Mouse (Mus musculus): ENCODE data around the gene F5. TPM values are rescaled to one million over a fixed set of nuclear protein-coding genes. Genes with fewer than 3 reads are reported as not detected.
"Not testable (repeated sequence)": the region's sequence is repeated elsewhere in the genome, so short reads cannot be mapped to it uniquely, and the experiment has no call there.

The F5 gene
- polyA plus RNA-seq, 1 experiment from 2014 or later, result 0.43 TPM

GRCm38 (mm10) chr1:164231937-164232570, 80.4 kb downstream of the F5 start:
- H3K4me2 ChIP-seq (ENCODE audit: low read depth, low read length, severe bottlenecking); ATAC-seq (replicated peaks; ENCODE audit: low FRiP score); H3K27ac ChIP-seq (ENCODE audit: low read depth, low read length); H3K36me3 ChIP-seq (ENCODE audit: control insufficient read depth, insufficient read depth, low read length); H3K4me1 ChIP-seq (replicated peaks; ENCODE audit: control insufficient read depth, insufficient read depth, low read length); H3K27me3 ChIP-seq (ENCODE audit: control insufficient read depth, insufficient read depth, low read length); DNase-seq (ENCODE audit: low spot score); H3K4me3 ChIP-seq (ENCODE audit: low read depth, low read length); H3K9ac ChIP-seq (ENCODE audit: low read length); H3K9me3 ChIP-seq (ENCODE audit: control insufficient read depth, low read length): not testable (repeated sequence)
- WGBS, result 90% methylated on average over 2 of the region's 4 CpGs

DNA sequence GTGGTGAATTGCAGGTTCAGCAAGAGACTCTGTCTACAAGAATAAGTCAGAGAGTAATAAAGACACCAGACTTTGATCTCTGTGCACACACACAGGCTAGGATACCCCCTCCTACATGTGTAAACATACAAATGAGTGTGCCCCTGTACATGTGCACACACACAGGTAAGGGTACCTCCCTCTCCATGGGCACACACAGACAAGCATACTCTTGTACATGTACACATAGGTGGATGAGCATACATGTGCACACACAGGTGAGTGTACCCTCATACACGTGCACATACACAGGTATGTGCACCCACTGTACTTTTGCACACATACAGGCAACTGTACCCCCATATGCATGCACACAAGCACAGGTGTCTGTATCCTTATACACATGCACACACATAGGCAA, 81.8 kb downstream of the F5 start:
- Histone ChIP-seq H3K4me1 (replicated peaks; ENCODE audit: control insufficient read depth, insufficient read depth, low read length) (no peaks in the 10 kb centered on the region), H3K27me3 (ENCODE audit: control insufficient read depth, insufficient read depth, low read length) (no peaks in the 10 kb centered on the region), H3K4me3 (ENCODE audit: low read depth, low read length) (no peak overlapping the region), H3K27ac (ENCODE audit: low read depth, low read length) (no peak overlapping the region), H3K36me3 (ENCODE audit: control insufficient read depth, insufficient read depth, low read length) (no peaks in the 10 kb centered on the region), H3K4me2 (ENCODE audit: low read depth, low read length, severe bottlenecking) (no peak overlapping the region), H3K9ac (ENCODE audit: low read length) (no peak overlapping the region), H3K9me3 (ENCODE audit: control insufficient read depth, low read length) (no peaks in the 10 kb centered on the region)
- WGBS, result 71% methylated on average over 1 of the region's 1 CpGs
- no peak for ATAC-seq (replicated peaks; ENCODE audit: low FRiP score)
- DNase-seq (ENCODE audit: low spot score), result no peak

GRCm38 (mm10) chr1:164235078-164235477, 83.4 kb downstream of the F5 start:
- 65% methylated on average over 7 of the region's 7 CpGs for WGBS

DNA sequence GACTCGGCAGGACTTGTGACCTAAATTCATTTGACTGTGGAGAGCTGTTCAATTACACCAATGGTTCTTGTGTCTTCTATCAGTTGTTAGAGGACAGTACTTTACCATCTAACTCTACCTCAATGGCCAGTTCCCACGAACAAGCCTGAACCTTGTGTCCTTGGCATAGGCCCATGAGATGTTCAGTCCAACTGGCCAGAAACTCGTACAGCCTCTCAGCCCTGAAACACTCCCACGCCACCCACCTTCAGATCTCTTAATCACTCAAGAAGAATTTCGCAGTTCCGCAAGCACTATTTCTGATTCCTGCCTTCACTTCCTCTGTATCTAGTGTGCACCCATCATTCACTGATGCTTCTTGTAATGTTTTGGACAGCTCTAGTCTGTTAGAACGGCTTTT, 84.4 kb downstream of the F5 start:
- no peaks in the 10 kb centered on the region for H3K9me3 ChIP-seq (ENCODE audit: control insufficient read depth, low read length)
- ATAC-seq (replicated peaks; ENCODE audit: low FRiP score) (no peak), DNase-seq (ENCODE audit: low spot score) (no peak)
- H3K4me3 ChIP-seq (ENCODE audit: low read depth, low read length), result no peak overlapping the region
- H3K4me2 ChIP-seq (ENCODE audit: low read depth, low read length, severe bottlenecking), result no peak overlapping the region
- no peak overlapping the region for H3K27ac ChIP-seq (ENCODE audit: low read depth, low read length)
- H3K9ac ChIP-seq (ENCODE audit: low read length), result no peak overlapping the region
- H3K36me3 ChIP-seq (ENCODE audit: control insufficient read depth, insufficient read depth, low read length), result no peaks in the 10 kb centered on the region
- 71% methylated on average over 7 of the region's 7 CpGs for WGBS
- no peaks in the 10 kb centered on the region for H3K4me1 ChIP-seq (replicated peaks; ENCODE audit: control insufficient read depth, insufficient read depth, low read length)
- no peaks in the 10 kb centered on the region for H3K27me3 ChIP-seq (ENCODE audit: control insufficient read depth, insufficient read depth, low read length)

More at GRCm38 (mm10) chr1:164235078-164235477, 83.4 kb downstream of the F5 start:
- no peak overlapping the region for H3K4me3 ChIP-seq (ENCODE audit: low read depth, low read length)
- no peak overlapping the region for H3K9ac ChIP-seq (ENCODE audit: low read length)
- no peaks in the 10 kb centered on the region for H3K9me3 ChIP-seq (ENCODE audit: control insufficient read depth, low read length)
- ATAC-seq (replicated peaks; ENCODE audit: low FRiP score), result no peak
- H3K36me3 ChIP-seq (ENCODE audit: control insufficient read depth, insufficient read depth, low read length), result no peaks in the 10 kb centered on the region
- no peak for DNase-seq (ENCODE audit: low spot score)
- H3K4me2 ChIP-seq (ENCODE audit: low read depth, low read length, severe bottlenecking), result no peak overlapping the region
- no peak overlapping the region for H3K27ac ChIP-seq (ENCODE audit: low read depth, low read length)
- no peaks in the 10 kb centered on the region for H3K27me3 ChIP-seq (ENCODE audit: control insufficient read depth, insufficient read depth, low read length)
- H3K4me1 ChIP-seq (replicated peaks; ENCODE audit: control insufficient read depth, insufficient read depth, low read length), result no peaks in the 10 kb centered on the region

GRCm38 (mm10) chr1:164241494-164241893, 89.9 kb downstream of the F5 start:
- DNase-seq (ENCODE audit: low spot score) (no peak), ATAC-seq (replicated peaks; ENCODE audit: low FRiP score) (no peak)
- H3K9ac ChIP-seq (ENCODE audit: low read length), result no peak overlapping the region
- WGBS, result 76% methylated on average over 2 of the region's 2 CpGs
- H3K36me3 ChIP-seq (ENCODE audit: control insufficient read depth, insufficient read depth, low read length), result no peaks in the 10 kb centered on the region
- no peak overlapping the region for H3K27ac ChIP-seq (ENCODE audit: low read depth, low read length)
- H3K4me1 ChIP-seq (replicated peaks; ENCODE audit: control insufficient read depth, insufficient read depth, low read length), result no peaks in the 10 kb centered on the region
- no peaks in the 10 kb centered on the region for H3K9me3 ChIP-seq (ENCODE audit: control insufficient read depth, low read length)
- no peak overlapping the region for H3K4me3 ChIP-seq (ENCODE audit: low read depth, low read length)
- no peaks in the 10 kb centered on the region for H3K27me3 ChIP-seq (ENCODE audit: control insufficient read depth, insufficient read depth, low read length)
- no peak overlapping the region for H3K4me2 ChIP-seq (ENCODE audit: low read depth, low read length, severe bottlenecking)

- no peak overlapping the region for H3K9ac ChIP-seq (ENCODE audit: low read length)
- ATAC-seq (replicated peaks; ENCODE audit: low FRiP score), result no peak
- no peaks in the 10 kb centered on the region for H3K27me3 ChIP-seq (ENCODE audit: control insufficient read depth, insufficient read depth, low read length)
- H3K36me3 ChIP-seq (ENCODE audit: control insufficient read depth, insufficient read depth, low read length), result no peaks in the 10 kb centered on the region
- no peak overlapping the region for H3K27ac ChIP-seq (ENCODE audit: low read depth, low read length)
- no peak for DNase-seq (ENCODE audit: low spot score)
- no peak overlapping the region for H3K4me2 ChIP-seq (ENCODE audit: low read depth, low read length, severe bottlenecking)
- H3K4me3 ChIP-seq (ENCODE audit: low read depth, low read length), result no peak overlapping the region
- peaks cover 1% of the 10 kb centered on the region; the same call in 1 of the 2 replicates for H3K4me1 ChIP-seq (replicated peaks; ENCODE audit: control insufficient read depth, insufficient read depth, low read length)
- WGBS, result 76% methylated on average over 8 of the region's 8 CpGs
- no peaks in the 10 kb centered on the region for H3K9me3 ChIP-seq (ENCODE audit: control insufficient read depth, low read length)
These were observed 91.2 kb downstream of the F5 start for GRCm38 (mm10) chr1:164242809-164243208.

GRCm38 (mm10) chr1:164247442-164247841, 95.8 kb downstream of the F5 start:
- no peak for ATAC-seq (replicated peaks; ENCODE audit: low FRiP score)
- Histone ChIP-seq H3K27me3 (ENCODE audit: control insufficient read depth, insufficient read depth, low read length) (no peaks in the 10 kb centered on the region), H3K4me1 (replicated peaks; ENCODE audit: control insufficient read depth, insufficient read depth, low read length) (peaks cover 7% of the 10 kb centered on the region; the same call in 1 of the 2 replicates), H3K4me2 (ENCODE audit: low read depth, low read length, severe bottlenecking) (peak overlapping the region; percentile 54; the same call in 1 of the 2 replicates), H3K27ac (ENCODE audit: low read depth, low read length) (no peak overlapping the region), H3K9ac (ENCODE audit: low read length) (peak overlapping the region; percentile 48), H3K4me3 (ENCODE audit: low read depth, low read length) (no peak overlapping the region), H3K36me3 (ENCODE audit: control insufficient read depth, insufficient read depth, low read length) (no peaks in the 10 kb centered on the region), H3K9me3 (ENCODE audit: control insufficient read depth, low read length) (no peaks in the 10 kb centered on the region)
- WGBS, result 29% methylated on average over 8 of the region's 8 CpGs
- no peak for DNase-seq (ENCODE audit: low spot score)

DNA sequence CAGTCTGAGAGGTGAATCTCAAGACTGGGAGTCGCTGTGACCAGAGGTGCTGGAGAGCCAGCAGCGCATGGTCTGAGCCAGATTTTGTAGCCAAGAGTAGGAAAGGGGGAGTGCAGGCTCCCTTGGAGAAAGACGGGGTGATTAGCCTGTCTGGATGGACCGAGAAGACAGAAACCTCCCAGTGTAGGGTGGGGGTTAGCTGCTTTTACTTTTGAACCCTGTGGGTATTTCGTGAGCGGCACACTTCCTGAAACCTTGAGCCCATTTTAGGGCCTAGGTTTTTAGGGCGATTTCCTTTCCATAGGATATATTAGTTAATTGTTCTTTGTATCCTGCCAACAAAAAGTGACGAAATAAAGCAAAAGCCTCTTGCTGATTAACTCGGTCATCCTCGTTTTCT, 96.3 kb downstream of the F5 start:
- WGBS, result 8% methylated on average over 10 of the region's 10 CpGs
- Histone ChIP-seq H3K36me3 (ENCODE audit: control insufficient read depth, insufficient read depth, low read length) (no peaks in the 10 kb centered on the region), H3K9ac (ENCODE audit: low read length) (peak overlapping the region; percentile 72), H3K4me2 (ENCODE audit: low read depth, low read length, severe bottlenecking) (peak overlapping the region; percentile 54), H3K27me3 (ENCODE audit: control insufficient read depth, insufficient read depth, low read length) (no peaks in the 10 kb centered on the region), H3K27ac (ENCODE audit: low read depth, low read length) (no peak overlapping the region; the same call in 1 of the 2 replicates), H3K4me1 (replicated peaks; ENCODE audit: control insufficient read depth, insufficient read depth, low read length) (peaks cover 7% of the 10 kb centered on the region; the same call in 1 of the 2 replicates), H3K4me3 (ENCODE audit: low read depth, low read length) (peak overlapping the region; percentile 65), H3K9me3 (ENCODE audit: control insufficient read depth, low read length) (no peaks in the 10 kb centered on the region)
- ATAC-seq (replicated peaks; ENCODE audit: low FRiP score), result no peak
- no peak for DNase-seq (ENCODE audit: low spot score)

All from forebrain, embryonic 11.5 days (tissue).